Mouse (Mus musculus): ENCODE results near the gene Dsel.
A peak's percentile ranks its signal among the peaks of the same experiment; 100 is the strongest.

The Dsel gene

GRCm38 (mm10) chr1:111864779-111865165 is at the start of gene Dsel:
Gene Dsel (minus strand): TSS chr1:111864918.
- peak; percentile 89 for DNase-seq

DNA sequence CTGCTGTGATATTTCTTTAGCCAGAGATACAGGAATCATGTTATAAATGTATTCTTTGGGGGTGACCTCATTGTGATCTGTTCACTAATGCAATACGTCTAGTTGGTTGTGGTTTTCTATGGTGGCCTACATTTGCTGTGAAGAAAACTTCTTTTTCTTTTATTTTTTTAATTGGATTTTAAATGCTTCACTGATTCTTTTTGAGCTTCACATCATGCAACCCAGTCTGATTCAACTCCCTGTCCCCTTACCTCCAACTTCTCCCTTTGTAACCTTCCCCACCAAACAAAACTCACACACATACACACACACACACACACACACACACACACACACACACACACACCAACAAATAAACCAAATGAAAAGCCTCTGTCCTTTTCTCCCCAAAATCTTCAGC is 46.7 kb upstream of the Dsel start:
- DNase-seq: no peak

- DNase-seq: no peak
These were observed 18.6 kb upstream of the Dsel start for GRCm38 (mm10) chr1:111883336-111883735.

- DNase-seq: no peak
These were observed 11.1 kb upstream of the Dsel start for GRCm38 (mm10) chr1:111875784-111876183.

- no peak for DNase-seq
These were observed 8.5 kb upstream of the Dsel start for GRCm38 (mm10) chr1:111873196-111873595.

- DNase-seq: no peak
These were observed 749 bp upstream of the Dsel start for GRCm38 (mm10) chr1:111865467-111865866.

- peak; percentile 73 for DNase-seq
These were observed 497 bp downstream of the Dsel start for GRCm38 (mm10) chr1:111864063-111864778.

DNA sequence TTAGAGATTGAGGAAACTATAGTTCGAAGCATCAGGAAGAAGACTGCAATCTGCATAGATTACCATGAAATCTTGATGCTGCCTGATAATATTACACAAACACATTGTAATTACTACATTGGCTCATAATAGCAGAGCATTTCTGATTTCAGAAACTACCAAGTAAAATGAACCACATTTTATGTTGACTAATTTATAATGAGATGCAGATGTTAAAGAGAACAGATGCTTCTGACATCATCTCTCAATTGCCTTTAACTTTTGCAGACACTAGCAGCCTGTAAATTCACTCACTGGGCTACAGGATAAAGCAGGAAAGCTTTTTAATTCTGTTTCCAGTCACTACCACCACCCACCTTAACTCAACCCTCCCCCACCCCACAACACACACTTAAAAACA is 6.9 kb downstream of the Dsel start:
- no peak for DNase-seq

DNA sequence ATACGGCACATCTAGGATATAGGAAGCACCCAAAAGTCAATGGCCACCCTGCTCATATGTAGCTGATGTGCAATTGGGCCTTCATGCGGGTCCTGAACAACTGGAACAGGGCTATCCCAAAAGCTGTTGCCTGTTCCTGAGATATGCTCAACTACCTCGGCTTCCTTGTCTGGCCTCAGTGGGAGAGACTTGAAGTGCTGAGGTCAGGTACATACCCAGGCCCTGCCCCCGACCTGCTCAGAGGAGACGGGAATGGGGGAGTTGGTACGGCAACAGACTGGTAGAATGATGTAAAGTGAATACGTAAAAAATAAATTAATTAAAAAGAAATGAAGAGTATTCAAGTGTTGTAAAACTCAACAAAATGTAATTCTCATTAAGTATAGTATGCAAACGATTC is 12.3 kb downstream of the Dsel start:
- no peak for DNase-seq

- no peak for DNase-seq
These were observed 31.0 kb downstream of the Dsel start for GRCm38 (mm10) chr1:111833583-111834225.

All from cerebellum, adult 8-10 months (tissue).